In the genomic region with DNA sequence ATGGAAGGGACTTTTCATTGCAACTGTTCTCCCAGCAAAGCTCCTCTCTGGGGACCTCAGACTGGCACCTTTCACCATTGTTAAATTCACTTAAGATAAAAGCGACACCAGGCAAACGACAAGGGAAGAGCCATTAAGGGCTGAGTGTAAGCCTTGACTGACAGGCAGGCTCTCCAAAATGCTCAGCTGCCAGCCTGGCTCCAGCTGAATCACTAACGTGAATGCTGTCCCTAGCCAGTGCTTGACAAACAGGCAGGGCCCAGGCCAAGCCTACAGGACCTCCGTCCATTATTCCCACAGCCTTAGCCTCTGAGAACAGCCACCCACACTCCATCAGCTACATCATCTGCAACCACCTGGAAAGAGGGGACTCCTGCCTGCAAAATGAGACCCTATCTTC, we compare ENCODE assay signal across 12 mouse cellular contexts.
"Had no signal": no experiment of that assay in that cellular context is flagged by ENCODE, and none has a peak within 500 bp of the region (broad histone marks: within the 10 kb centered on the region; RNA-seq: fewer than 3 reads in every experiment).

No protein-coding gene starts in this region.

- H3K4me2 ChIP-seq: limb, embryonic 15.5 days; liver, embryonic 12.5 days; lung, embryonic 15.5 days; midbrain, embryonic 13.5 days; neural tube, embryonic 15.5 days had no signal

- H3K27ac ChIP-seq: limb, embryonic 15.5 days; liver, embryonic 12.5 days; lung, embryonic 15.5 days; midbrain, embryonic 13.5 days; neural tube, embryonic 15.5 days had no signal

- H3K4me1 ChIP-seq: limb, embryonic 15.5 days; liver, embryonic 12.5 days; lung, embryonic 15.5 days had no signal

- H3K4me3 ChIP-seq: limb, embryonic 15.5 days; liver, embryonic 12.5 days; lung, embryonic 15.5 days; midbrain, embryonic 13.5 days; myocyte; neural tube, embryonic 15.5 days had no signal

- H3K27me3 ChIP-seq: limb, embryonic 15.5 days; liver, embryonic 12.5 days; lung, embryonic 15.5 days; neural tube, embryonic 15.5 days had no signal

- H3K9ac ChIP-seq: limb, embryonic 15.5 days; liver, embryonic 12.5 days; lung, embryonic 15.5 days; midbrain, embryonic 13.5 days; neural tube, embryonic 15.5 days had no signal

- H3K9me3 ChIP-seq: limb, embryonic 15.5 days; liver, embryonic 12.5 days; lung, embryonic 15.5 days; midbrain, embryonic 13.5 days; neural tube, embryonic 15.5 days had no signal

- ATAC-seq: liver, embryonic 12.5 days; midbrain, embryonic 13.5 days had no signal

- DNase-seq: kidney, postnatal 36 days; layer of hippocampus, adult 9-11 months; layer of hippocampus, postnatal 36 days; right cerebral cortex, adult 18-20 months; right cerebral cortex, postnatal 25 days; thymus, postnatal 36 days had no signal

- H3K36me3 ChIP-seq: limb, embryonic 15.5 days; liver, embryonic 12.5 days; lung, embryonic 15.5 days; midbrain, embryonic 13.5 days; neural tube, embryonic 15.5 days had no signal
